Mouse (Mus musculus): ENCODE results near the gene Fam107a. TPM values are rescaled to one million over a fixed set of nuclear protein-coding genes. Genes with fewer than 3 reads are reported as not detected.

Fam107a gene
- total and polyA plus RNA-seq, 3 experiments, result not detected

GRCm38 (mm10) chr14:8257521-8258334, 60.1 kb downstream of the Fam107a start:
- no peaks in the 10 kb centered on the region for H3K79me2 ChIP-seq (ENCODE audit: control insufficient read depth, insufficient read depth, low read length, poor library complexity)
- no peak overlapping the region for H3K9ac ChIP-seq (ENCODE audit: control insufficient read depth, low read depth, low read length, poor library complexity, severe bottlenecking)
- H3K9me3 ChIP-seq (replicated peaks; ENCODE audit: insufficient read depth, low read length), result no peaks in the 10 kb centered on the region
- H3K36me3 ChIP-seq (ENCODE audit: control insufficient read depth in 1 of 2, insufficient read depth in 2 of 2, low read length in 2 of 2), result no peaks in the 10 kb centered on the region
- TF ChIP-seq GATA1 (IDR thresholded peaks at IDR 0.05; ENCODE audit: low read depth, low read length), result no peak
- no peak for TF ChIP-seq RAD21 (IDR thresholded peaks at IDR 0.05; ENCODE audit: low read depth, low read length)
- no peak for TF ChIP-seq MXI1 (IDR thresholded peaks at IDR 0.05; ENCODE audit: low read depth, low read length)
- no peak for TF ChIP-seq EP300 (IDR thresholded peaks at IDR 0.05; ENCODE audit: low read depth in 1 of 2, low read length in 2 of 2)
- no peak for TF ChIP-seq E2F4 (IDR thresholded peaks at IDR 0.05; ENCODE audit: borderline replicate concordance, low read depth, low read length)
- TF ChIP-seq CTCF (IDR thresholded peaks at IDR 0.05 in 2 of 3, conservative IDR thresholded peaks at IDR 0.05 in 1 of 3; ENCODE audit: control insufficient read depth in 1 of 3, insufficient read depth in 1 of 3, low read depth in 2 of 3, low read length in 3 of 3, poor library complexity in 1 of 3, severe bottlenecking in 1 of 3), result no peak
- TF ChIP-seq HCFC1 (IDR thresholded peaks at IDR 0.05; ENCODE audit: low read depth, low read length), result no peak
- TF ChIP-seq ZC3H11A (IDR thresholded peaks at IDR 0.05; ENCODE audit: low read depth, low read length), result no peak
- TF ChIP-seq CHD1 (IDR thresholded peaks at IDR 0.05; ENCODE audit: low read depth, low read length), result no peak
- no peak for TF ChIP-seq MAZ (IDR thresholded peaks at IDR 0.05; ENCODE audit: low read depth, low read length)
- no peak for TF ChIP-seq TAL1 (IDR thresholded peaks at IDR 0.05; ENCODE audit: low read length)
- no peak for TF ChIP-seq ELF1 (IDR thresholded peaks at IDR 0.05; ENCODE audit: low read depth, low read length)
- TF ChIP-seq POLR2A (IDR thresholded peaks at IDR 0.05; ENCODE audit: control insufficient read depth in 1 of 2, insufficient read depth in 1 of 2, low read depth in 1 of 2, low read length in 2 of 2, poor library complexity in 1 of 2), result no peak
- no peak for TF ChIP-seq ETS1 (IDR thresholded peaks at IDR 0.05; ENCODE audit: low read depth, low read length)
- TF ChIP-seq TBP (IDR thresholded peaks at IDR 0.05; ENCODE audit: low read depth, low read length), result no peak
- TF ChIP-seq POLR2AphosphoS2 (IDR thresholded peaks at IDR 0.05; ENCODE audit: low read length), result no peak
- no peak for TF ChIP-seq BHLHE40 (IDR thresholded peaks at IDR 0.05; ENCODE audit: borderline replicate concordance, low read depth, low read length)
- no peak overlapping the region for H3K4me3 ChIP-seq (ENCODE audit: control insufficient read depth in 1 of 2, insufficient read depth in 1 of 2, low read depth in 2 of 2, low read length in 2 of 2)
- no peak overlapping the region for H3K27ac ChIP-seq (ENCODE audit: control insufficient read depth, low read depth, low read length)
- DNase-seq (ENCODE audit: low read depth, low spot score), result no peak
- no peaks in the 10 kb centered on the region; a peak in 1 of 4 replicates for H3K27me3 ChIP-seq (ENCODE audit: control insufficient read depth in 1 of 2, insufficient read depth in 2 of 2, low read length in 2 of 2)
- H3K4me1 ChIP-seq (ENCODE audit: control insufficient read depth in 1 of 2, insufficient read depth in 2 of 2, low read length in 2 of 2), result no peaks in the 10 kb centered on the region

GRCm38 (mm10) chr14:8256881-8257280, 60.9 kb downstream of the Fam107a start:
- Histone ChIP-seq H3K79me2 (ENCODE audit: control insufficient read depth, insufficient read depth, low read length, poor library complexity) (no peaks in the 10 kb centered on the region), H3K9ac (ENCODE audit: control insufficient read depth, low read depth, low read length, poor library complexity, severe bottlenecking) (no peak overlapping the region), H3K27me3 (ENCODE audit: control insufficient read depth in 1 of 2, insufficient read depth in 2 of 2, low read length in 2 of 2) (no peaks in the 10 kb centered on the region; a peak in 1 of 4 replicates), H3K4me3 (ENCODE audit: control insufficient read depth in 1 of 2, insufficient read depth in 1 of 2, low read depth in 2 of 2, low read length in 2 of 2) (no peak overlapping the region), H3K36me3 (ENCODE audit: control insufficient read depth in 1 of 2, insufficient read depth in 2 of 2, low read length in 2 of 2) (no peaks in the 10 kb centered on the region), H3K27ac (ENCODE audit: control insufficient read depth, low read depth, low read length) (no peak overlapping the region), H3K9me3 (replicated peaks; ENCODE audit: insufficient read depth, low read length) (no peaks in the 10 kb centered on the region), H3K4me1 (ENCODE audit: control insufficient read depth in 1 of 2, insufficient read depth in 2 of 2, low read length in 2 of 2) (no peaks in the 10 kb centered on the region)
- no peak for DNase-seq (ENCODE audit: low read depth, low spot score)
- no peak for TF ChIP-seq JUND (IDR thresholded peaks at IDR 0.05; ENCODE audit: low read depth, low read length)
- TF ChIP-seq USF2 (IDR thresholded peaks at IDR 0.05; ENCODE audit: borderline replicate concordance in 1 of 2, insufficient read depth in 1 of 2, low read depth in 1 of 2, low read length in 2 of 2), result no peak
- TF ChIP-seq HCFC1 (IDR thresholded peaks at IDR 0.05; ENCODE audit: low read depth, low read length), result no peak
- TF ChIP-seq TBP (IDR thresholded peaks at IDR 0.05; ENCODE audit: low read depth, low read length), result no peak
- no peak for TF ChIP-seq MAX (IDR thresholded peaks at IDR 0.05; ENCODE audit: low read length)
- no peak for TF ChIP-seq ZNF384 (IDR thresholded peaks at IDR 0.05; ENCODE audit: low read depth, low read length)
- TF ChIP-seq GABPA (IDR thresholded peaks at IDR 0.05; ENCODE audit: low read depth, low read length), result no peak
- no peak for TF ChIP-seq MYC (IDR thresholded peaks at IDR 0.05; ENCODE audit: low read depth, low read length)
- TF ChIP-seq RAD21 (IDR thresholded peaks at IDR 0.05; ENCODE audit: low read depth, low read length), result no peak
- TF ChIP-seq RCOR1 (IDR thresholded peaks at IDR 0.05; ENCODE audit: low read depth, low read length), result no peak
- TF ChIP-seq POLR2AphosphoS2 (IDR thresholded peaks at IDR 0.05; ENCODE audit: low read length), result no peak
- no peak for TF ChIP-seq MXI1 (IDR thresholded peaks at IDR 0.05; ENCODE audit: low read depth, low read length)

Data from MEL (cell line).